Mouse (Mus musculus) thymus, postnatal 36 days (tissue): ENCODE results near the gene Cacna2d2.

Source experiments
- DNase-seq, 2 experiments: peaks; one replicate each; pipeline ENCODE4 v3.0.0; 2022; ENCODE audit warnings: mixed read lengths in 2 of 2

The Cacna2d2 gene

DNA sequence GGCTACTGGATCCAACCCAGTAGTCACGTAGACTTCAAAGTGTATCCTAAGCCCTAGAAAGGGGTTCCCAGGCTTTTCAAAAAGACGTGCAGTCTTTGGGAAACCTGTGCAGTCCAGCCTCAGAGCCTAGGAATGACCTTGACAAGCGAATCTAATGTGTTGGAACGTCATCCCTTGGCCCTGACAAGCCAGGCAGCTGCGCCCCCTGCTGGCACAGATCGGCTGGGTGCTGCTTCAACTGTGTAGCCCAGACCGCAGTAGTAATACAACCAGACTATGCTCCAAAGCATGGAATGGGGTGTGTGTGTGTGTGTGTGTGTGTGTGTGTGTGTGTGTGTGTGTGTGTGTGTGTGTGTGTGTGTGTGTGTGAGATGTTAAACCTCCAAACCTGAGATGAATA, 64.1 kb downstream of the Cacna2d2 start:
- DNase-seq, result peak; percentile 53 to 63

DNA sequence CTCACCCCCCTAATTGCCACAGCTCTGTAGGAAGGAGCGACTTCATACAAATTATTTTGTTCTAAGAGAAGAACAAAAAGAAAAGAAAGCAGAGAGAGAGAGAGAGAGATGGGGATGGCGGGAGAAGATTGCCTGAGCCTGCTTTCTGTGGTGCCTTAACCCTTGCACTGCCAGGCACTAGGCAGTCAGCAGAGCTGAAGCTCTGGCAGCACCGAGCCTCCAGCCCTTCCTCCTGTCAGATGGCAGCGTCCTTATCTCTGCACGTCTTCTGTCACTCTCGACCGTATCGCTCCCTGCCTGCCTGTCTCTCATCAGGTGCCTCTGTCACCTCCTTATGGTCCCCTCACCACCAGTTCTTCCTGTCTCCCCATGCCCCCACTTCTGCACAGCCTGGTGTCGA, 64.7 kb downstream of the Cacna2d2 start:
- no peak for DNase-seq

DNA sequence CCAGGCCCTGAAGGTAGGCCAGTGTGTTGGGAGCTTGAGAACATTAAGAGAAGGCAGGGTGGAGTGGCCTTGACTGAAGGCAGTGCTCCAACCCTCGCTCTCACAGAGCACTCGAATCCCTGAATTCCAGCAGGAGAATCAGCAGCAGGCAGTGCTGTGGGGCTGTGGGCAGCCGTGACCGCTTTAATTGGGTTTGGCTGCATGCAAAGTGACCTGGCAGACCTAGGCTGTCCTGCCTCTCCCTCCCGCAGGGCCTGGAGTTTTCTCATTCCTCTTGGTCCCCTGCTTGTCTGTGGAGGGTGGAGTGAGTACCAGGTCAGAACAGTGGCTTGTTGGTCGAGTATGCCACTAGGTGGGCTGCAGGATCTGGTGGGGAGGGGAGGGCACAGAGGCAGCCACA, 66.2 kb downstream of the Cacna2d2 start:
- no peak for DNase-seq

DNA sequence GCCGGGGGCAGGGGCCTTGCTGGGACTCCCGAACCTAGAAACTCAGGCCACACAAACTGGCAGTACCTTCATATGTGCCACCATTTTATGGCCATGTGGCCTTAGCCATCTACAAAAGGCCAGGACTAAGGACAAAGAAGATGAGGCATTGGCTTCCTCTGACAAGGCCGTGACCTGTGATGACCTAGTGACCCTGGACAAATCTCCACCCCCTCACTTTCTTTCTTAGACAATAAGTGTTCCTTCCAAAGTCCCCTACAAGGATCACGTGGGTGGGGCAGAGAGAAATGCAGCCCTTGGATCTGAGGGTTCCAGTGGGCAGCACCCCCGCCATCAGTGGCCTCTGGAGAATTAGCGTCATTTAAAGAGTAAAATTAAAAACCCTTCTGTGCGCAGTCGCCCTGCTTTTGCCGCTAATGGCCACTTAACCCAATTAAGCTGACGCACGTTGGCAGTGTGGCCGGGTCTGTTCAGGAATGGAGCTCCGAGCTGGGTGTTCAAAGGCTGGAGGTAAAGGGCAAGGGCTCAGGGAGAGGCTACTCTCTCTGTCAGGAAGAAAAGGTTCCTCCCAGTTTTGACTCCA, 69.9 kb downstream of the Cacna2d2 start:
- no peak for DNase-seq

DNA sequence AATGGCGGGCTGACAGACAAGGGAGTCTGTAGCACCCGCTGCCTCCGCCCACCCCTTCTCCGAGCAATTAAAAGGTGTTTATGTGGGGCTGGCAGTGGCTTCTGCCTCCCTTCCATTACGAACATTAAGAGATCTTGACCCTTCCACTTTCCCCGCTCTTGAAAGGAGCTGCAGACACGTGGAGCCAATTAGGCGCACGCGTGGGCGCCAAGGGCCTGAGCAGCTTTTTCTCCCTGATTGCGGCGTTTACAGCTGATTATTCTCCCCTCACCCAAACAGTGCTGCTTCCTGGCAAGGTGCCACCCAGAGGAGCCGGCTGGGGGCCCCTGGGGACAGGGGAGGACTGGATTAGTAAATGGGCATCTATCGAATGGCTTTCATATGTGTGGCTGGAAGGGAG, 71.0 kb downstream of the Cacna2d2 start:
- no peak for DNase-seq

DNA sequence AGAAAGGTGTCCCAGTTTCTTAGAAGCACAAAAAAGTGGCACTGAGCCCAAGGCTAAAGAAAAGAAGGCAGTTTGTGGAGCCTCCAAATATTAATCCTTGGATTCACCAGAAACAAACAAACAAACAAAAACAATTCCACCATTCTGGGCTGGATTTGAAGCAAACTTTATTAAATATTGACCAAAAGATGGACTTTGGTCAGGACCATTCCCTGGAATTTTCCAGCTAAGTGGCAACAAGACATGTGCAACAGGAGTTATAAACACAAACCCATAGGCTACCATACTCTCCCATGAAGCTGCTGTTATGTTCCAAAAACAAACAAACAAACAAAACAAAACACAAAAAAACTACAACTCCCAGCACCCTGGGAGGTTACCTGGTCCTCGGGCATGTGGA, 74.6 kb downstream of the Cacna2d2 start:
- no peak for DNase-seq

DNA sequence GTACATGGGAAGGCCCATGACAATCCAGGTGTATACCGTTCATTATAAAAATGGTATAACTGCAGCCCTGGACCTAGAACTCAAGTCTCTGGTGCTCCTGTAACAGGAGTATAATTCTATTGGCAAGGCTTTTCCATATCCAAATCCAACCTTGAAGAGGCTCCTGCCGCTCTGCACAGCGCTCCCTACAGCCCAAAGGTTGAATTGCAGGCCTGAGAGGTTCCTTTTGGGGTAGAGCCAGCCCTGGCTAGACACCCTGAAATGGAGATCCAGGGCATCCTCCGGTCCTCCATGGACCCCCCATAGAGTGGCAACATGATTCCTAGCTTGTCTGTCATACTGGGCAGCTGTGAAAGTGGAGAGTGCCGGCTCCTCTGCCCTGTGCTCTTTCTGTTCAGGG, 79.6 kb downstream of the Cacna2d2 start:
- no peak for DNase-seq

DNA sequence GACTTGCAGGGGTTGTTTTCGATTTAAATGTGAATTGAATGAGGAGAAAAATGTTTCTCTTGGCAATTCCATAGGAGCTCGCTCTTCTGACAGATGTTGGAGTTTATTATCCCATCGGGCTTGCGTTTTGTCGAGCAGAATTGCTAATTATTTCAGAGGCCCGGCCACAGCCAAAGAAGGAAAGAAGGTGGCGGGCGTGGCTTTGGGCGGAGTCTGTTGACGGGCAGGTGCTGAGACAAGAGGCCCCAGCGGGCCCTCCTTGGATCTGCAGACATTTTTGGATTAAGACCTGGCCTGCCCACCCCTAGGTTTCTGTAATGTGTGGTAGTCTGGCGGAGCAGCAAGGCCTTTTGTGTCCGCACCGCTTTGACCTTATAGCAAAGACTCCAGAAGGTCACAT, 80.2 kb downstream of the Cacna2d2 start:
- no peak for DNase-seq

DNA sequence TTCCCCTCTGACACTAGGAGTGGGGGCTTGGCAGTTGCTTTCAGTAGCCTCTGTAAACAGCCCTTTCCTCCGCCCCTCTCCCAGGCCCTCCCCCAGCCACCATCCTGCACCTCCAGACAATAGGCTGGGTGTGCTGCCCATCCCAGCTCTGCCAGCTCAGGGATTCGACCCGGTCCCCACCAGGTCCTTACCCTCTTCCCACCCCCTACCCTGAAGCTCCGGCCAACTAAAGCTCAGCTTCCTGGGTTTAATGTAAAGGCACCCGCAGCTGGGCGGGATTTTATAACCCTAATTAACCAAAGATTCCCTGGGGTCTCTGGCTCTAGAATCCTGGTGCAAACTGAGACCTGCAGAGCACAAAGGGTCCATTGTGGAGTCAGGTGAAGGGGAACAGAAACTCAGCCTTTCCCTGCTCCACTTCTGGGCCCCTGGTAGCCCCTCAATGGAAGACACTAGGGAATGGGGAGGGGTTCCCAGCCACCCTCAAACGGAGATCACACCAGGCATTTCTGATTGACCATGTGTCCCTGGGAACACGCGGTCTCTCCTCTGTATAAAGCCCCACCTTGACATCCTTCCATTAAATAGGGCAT, 81.2 kb downstream of the Cacna2d2 start:
- DNase-seq, result no peak

DNA sequence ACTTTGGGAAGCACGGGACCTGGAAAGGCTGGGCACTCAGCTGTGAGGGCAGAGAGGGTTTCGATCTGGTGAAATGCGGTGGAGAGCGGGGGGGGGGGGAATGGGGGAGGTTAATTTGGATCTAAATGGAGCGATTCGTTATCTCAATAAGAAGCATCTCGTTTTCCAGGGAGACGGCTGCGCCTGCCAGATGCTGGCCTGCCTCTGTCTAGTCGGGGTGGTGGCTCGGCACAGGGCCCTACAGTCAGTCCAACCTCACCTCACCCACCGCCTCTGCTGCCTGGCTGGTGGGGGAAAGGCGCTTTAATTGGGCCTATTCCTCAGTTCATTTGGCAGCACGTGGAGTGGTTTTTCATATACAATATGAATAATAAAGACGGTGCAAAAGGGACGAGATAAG, 81.9 kb downstream of the Cacna2d2 start:
- no peak for DNase-seq

DNA sequence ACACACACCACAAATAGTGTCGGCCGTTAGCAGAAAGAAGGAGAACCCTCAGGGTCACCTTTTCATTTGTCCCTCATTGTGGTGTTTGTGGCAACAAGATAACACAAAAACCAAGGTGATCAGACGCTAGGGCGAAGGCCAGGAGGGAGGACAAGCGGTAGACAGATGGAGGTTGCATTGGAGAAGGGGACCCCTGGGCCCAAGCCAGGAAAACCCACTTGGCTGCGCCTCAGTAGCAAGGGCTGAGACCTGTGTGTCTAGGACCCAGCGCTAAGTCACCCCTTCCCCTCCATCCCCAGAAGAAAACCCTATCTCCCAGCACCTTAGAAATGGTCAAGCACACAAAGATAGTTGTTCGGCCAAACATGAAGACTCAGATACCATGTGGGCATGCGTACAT, 82.6 kb downstream of the Cacna2d2 start:
- DNase-seq, result no peak

DNA sequence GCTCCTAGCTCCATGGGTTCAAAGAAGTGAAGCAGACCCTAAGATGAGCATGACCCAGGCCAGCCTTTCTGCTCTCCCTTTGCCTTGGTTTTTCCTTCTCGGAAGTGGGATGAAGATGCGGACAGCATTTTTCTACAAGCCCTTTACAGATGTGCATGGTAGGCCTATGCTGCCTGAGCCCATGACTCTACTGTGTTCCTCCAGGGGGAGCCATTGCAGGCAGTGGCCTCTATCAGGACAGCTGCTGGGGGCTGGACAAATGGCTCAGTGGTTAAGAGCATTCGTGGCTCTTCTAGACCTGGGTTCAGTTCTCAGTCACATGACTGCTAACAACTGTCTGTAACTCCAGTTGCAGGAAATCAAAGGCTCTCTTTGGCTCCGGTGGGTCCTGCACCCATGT, 83.4 kb downstream of the Cacna2d2 start:
- DNase-seq, result no peak

DNA sequence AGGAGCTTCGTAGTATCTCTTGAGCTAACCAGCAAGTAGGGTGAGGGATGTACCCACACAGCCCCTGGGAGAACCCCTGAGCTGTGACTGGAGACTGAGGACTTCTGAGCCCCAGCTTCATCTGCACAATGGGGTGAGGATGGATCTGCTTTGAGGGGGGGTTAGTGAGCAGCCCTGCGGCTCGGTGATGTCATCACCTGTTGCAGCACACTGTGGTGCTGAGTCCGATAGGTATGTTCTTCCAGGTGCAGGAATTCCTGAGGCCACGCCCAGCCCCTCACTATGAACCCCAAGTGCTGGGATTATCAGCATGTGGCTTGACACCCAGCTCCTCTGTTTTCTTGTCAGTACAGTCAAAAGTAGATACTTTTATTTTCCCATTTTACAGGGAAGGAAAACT, 84.3 kb downstream of the Cacna2d2 start:
- DNase-seq, result no peak

DNA sequence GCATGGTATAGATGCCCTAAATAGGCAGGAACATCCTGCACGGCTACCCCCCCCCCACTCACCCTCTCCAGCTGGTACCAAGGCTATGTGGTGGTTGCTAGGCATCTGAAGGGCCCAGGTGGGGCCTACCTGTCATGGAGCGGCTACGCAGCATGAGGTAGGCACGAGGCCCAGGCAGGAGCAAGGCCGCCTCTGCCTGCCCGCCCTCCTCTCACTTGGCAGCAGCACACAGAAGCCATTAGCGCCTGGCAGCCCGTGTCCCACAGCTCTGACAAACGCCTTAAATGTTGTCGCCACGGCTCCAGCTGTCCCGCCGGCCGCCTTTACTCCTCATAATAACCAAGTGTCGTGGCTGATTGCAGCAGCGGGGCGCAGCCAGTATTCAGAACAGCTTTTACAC, 84.9 kb downstream of the Cacna2d2 start:
- DNase-seq, result no peak

DNA sequence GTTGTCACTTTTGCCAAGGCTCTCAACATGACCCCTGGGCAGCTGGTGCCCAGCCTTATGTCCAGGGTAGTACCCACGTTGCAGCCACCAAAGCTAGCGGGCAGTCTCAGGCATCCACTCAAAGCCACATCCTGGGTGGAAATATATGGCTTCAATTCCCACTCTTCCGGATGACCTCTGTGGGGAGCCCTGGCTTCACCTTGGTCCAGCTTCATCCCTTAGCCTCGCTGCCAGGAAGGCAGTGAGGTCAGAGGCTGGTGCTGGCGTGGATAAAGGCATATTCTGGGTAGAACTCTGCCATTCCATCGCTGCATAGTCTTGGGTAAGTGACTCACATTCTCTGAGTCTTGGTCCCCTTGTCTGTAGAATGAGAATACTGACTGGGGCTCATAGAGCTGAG, 85.4 kb downstream of the Cacna2d2 start:
- no peak for DNase-seq

DNA sequence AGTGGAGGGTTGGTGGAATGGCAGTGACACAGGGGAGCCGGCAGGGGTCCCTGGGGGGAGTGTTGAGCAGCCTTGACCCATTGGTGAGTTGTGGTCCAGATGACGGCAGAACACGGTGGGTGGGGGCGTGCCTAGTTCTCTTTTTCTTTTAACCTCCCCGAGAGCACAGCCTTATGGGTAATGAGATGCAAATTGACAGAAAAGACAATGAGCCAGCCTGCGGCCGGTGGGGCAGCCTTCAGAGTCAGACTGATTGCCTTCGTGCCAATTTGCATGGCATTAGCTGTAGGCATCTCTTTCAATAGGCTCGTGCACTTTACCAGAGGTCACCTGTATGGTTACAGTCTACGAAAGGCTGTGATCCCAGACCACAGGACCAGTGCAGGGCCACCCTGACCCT, 86.7 kb downstream of the Cacna2d2 start:
- no peak for DNase-seq

DNA sequence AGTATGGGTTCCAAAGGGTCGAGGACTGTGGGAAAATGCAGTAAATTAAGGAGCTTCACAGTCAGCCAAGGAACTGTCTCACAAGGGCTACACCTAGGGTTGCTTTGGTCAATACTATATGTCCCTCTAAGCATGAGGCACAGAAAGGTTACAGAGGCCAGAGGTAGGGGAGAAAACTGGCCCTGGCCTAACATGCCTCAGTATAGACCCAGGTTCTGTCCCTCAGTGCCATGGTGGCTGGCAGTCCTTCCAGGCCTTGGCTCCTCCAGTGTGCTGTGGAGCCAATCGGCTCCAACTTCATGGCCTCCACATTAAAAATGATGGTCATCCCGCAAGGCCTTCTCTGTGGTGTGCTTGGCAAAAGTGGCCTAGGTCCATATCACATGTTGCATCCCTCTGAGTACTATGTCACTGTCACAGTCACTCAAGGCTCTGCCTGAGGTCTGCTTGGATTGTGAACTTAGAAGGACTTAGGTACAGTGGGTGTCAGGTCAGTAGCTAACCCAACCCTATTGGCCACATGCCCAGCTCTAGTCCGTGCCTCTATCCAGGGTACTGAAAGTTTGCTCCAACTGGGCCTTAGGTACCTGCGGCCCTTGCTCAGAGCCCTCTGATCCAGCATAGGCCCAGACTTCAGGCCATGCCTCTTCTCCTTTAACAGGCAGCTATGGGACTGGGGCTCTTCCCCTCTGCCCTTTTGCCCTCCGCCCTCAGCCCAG, 87.3 kb downstream of the Cacna2d2 start:
- no peak for DNase-seq

DNA sequence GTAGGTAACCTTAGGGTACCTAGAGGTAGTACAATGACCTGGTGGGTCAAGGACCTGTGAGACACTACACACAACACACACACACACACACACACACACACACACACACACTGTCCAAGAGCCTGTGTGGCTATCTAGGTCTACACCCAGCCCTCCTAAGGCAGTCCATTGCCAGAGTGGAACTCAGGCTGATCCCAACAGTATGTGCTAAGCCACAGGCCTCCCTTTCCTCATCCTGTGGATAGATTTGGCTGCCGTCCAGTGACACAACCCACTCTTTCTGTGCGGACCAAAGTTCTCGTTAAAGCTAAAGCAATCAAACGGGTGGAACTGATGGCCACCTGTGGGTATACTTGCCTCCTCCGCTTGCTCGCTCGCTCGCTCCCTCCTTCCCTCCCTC, 90.7 kb downstream of the Cacna2d2 start:
- DNase-seq, result no peak

DNA sequence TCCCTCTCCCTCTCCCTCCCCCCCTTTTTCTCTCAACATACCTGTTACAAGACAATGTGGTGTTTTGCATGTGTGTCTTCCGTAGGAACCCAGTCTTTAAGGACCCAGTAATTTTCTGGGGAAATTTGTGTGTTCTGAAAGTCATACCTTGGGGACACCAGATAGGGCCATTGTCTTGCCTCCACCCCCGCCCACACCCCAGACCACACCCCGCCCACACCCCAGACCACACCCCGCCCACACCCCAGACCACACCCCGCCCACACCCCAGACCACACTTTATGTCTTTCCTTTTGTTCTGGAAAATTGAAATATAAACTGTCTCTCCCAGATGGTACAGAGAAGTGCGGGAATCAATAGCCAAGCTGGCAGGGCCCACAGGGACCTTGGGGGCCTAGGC, 91.2 kb downstream of the Cacna2d2 start:
- DNase-seq, result no peak

DNA sequence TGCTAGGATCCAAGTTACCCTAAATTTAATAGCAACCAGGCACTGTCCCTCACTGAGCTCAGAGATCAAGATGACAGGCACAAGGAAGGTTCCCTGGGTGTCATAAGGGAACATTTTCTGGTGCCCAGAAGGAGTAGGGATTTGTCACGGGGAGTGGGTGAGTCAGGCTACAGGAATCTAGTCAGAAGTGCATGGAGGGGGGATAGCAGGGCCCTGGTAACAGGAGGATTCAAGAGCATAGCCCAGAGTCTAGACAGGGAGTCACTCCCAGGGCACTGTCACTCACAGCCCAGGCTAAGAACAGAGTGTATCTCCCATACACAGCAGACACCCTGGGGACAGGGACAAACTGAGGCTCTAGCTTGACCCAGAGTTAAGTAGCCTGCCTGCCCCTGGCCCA, 94.1 kb downstream of the Cacna2d2 start:
- no peak for DNase-seq

DNA sequence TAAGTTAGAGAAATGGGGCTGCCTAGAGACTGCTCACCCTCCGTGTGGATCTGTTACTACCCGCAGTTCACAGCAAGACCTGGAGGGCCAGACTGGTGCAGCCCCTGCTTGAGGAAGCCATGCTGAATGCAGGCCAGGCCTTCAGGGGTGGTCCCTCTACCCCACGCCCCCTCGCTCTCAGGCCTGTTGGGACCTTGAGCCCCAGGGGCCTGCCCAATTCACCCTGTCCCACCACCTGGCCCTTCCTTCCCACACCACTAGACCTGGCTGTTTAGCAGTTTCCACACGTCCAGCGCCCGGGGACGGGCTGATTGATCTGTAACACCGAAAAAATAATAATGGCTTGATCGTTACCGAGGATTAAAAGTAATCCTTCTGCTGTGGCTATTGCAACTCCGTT, 94.8 kb downstream of the Cacna2d2 start:
- DNase-seq, result no peak

DNA sequence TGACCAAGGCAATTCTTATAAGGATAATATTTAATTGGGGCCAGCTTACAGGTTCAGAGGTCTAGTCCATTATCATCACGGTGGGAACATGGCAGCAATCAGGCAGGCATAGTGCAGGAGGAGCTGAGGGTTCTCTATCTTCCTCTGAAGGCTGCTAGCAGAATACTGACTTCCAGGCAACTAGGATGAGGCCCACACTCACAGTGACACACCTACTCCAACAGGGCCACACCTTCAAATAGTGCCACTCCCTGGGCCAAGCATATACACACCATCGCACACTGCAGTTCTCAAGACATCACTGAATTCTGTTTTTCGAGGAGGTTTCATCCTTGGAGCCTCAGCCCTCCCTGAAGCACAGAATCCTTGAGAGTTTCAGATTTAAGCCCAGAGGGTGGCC, 96.9 kb downstream of the Cacna2d2 start:
- no peak for DNase-seq

DNA sequence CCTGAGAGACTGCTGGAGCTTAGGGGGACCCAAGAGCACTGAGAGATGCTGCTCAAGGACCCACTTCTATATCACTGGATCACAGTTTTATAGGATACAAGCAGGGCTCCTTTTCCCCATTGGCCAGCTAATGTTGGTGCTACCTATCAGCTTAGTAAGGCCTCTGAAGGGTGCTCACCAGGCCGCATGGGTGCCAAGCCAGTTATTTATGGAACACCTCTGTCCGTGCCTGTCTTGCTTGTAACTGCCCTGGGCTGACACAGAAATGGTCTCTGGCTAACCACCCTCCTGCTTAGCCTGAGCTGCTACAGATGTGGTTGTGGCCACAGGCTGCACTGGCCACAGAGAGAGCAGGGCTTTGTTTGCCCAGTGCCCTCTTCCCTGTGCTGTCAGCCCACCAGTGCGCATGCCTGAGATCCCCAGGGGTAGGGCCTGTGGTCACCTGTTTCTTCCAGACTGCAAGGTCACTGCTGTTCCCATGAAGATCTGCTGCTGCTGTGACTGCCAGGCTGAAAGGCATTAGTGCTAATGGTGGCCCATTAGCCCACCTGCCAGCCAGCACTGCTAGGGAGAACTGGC, 101.4 kb downstream of the Cacna2d2 start:
- no peak for DNase-seq

DNA sequence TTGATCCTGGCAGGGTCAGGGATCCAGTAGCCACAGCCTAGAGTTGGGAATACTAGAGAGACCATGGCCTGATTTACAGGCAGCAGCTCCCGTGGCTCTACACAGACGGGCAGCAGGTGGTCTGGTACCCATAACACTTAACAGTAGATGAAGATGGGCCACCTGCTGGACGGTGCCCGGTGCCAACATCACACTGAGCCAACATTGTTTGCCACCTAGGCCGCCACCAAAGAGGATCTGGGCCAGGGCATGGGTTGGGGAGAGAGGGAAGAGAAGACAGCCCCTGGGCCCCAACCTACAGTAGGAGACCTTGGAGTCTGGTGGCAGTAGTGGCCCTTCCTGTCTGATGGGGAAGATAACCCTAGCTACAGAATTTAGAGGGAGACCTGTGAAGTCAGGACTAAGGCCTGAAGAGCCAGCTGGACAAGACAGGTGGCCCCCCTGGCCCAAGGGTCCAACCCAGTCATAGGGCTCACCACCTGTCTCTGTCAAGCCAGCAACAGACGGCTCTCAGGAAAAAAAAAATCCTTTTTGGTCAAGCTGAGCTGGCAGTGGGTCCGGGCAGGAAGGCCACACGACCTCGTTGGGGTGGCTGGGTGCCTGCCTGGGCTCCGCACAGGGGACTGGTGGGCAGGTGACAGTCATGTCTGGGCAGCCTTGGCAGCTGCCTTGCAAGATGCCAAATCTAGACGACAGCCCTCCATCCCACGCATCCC, 102.9 kb downstream of the Cacna2d2 start:
- DNase-seq, result no peak
